Mouse (Mus musculus) lung, postnatal 0 days (tissue): Measurements from ENCODE around the gene Sqor. TPM values are rescaled to one million over a fixed set of nuclear protein-coding genes. Genes with fewer than 3 reads are reported as not detected.

ENCODE experiments used
- ATAC-seq: fragments of 200-750 bp; cut with Nextera tagmentation; 2 replicates; pipeline ENCODE4 v1.8.0; 2017; ENCODE audit warnings: moderate library complexity
- DNase-seq: peaks from one replicate; pipeline ENCODE4 v3.0.0-alpha.2; 2016; ENCODE audit warnings: low spot score
- H3K27ac ChIP-seq: fragments of 300-500 bp; sonication (generic); 2 replicates; pipeline ENCODE4 v1.5.1; 2014; ENCODE audit warnings: antibody characterized with exemption, mild to moderate bottlenecking, low read length, mixed read lengths
- H3K27me3 ChIP-seq: fragments of 300-500 bp; sonication (generic); replicated peaks from 2 replicates; pipeline ENCODE4 v1.6.1; 2014; ENCODE audit warnings: low read length, mixed read lengths; ENCODE audit not compliant: insufficient read depth
- H3K36me3 ChIP-seq: fragments of 300-500 bp; sonication (generic); 2 replicates; pipeline ENCODE4 v1.6.1; 2014; ENCODE audit warnings: low read length, mixed read lengths; ENCODE audit not compliant: insufficient read depth
- H3K4me1 ChIP-seq: fragments of 300-500 bp; sonication (generic); 2 replicates; pipeline ENCODE4 v1.6.1; 2014; ENCODE audit warnings: antibody characterized with exemption, low read depth, low read length, mixed read lengths; ENCODE audit not compliant: insufficient read depth
- H3K4me2 ChIP-seq: fragments of 300-500 bp; sonication (generic); replicated peaks from 2 replicates; pipeline ENCODE4 v1.6.1; 2014; ENCODE audit warnings: low read depth, mild to moderate bottlenecking, low read length, moderate library complexity, mixed read lengths
- H3K4me3 ChIP-seq: fragments of 300-500 bp; sonication (generic); 2 replicates; pipeline ENCODE4 v1.5.1; 2014; ENCODE audit warnings: low read depth, low read length
- H3K9ac ChIP-seq: fragments of 300-500 bp; sonication (generic); replicated peaks from 2 replicates; pipeline ENCODE4 v1.6.1; 2014; ENCODE audit warnings: low read depth, mild to moderate bottlenecking
- H3K9me3 ChIP-seq: fragments of 300-500 bp; sonication (generic); 2 replicates; pipeline ENCODE4 v1.6.1; 2016; ENCODE audit warnings: low read length, mixed read lengths
- CTCF ChIP-seq: IDR thresholded peaks from 2 replicates; pipeline ENCODE4 v1.5.1; 2016; ENCODE audit warnings: antibody characterized with exemption, mild to moderate bottlenecking
- EP300 ChIP-seq: IDR thresholded peaks from 2 replicates; pipeline ENCODE4 v1.6.1; 2016; ENCODE audit warnings: antibody characterized with exemption, mild to moderate bottlenecking, control low read depth
- WGBS: fragments of 180-500 bp; shearing (Covaris S2); extraction: QIAGEN DNeasy Blood & Tissue Kit; methylation state at CpG from one replicate; pipeline ENCODE4 v1.1.7; 2014; 5-methylcytosine and 5-hydroxymethylcytosine counted together
- polyA plus RNA-seq: library from polyadenylated mRNA; unstranded; fragments of >200 nt; fragmentation: Nextera tagmentation; extraction: Ambion mirVana; gene quantifications from 2 replicates; pipeline ENCODE4 v1.2.1, GENCODE M21; 2015

Gene Sqor
- polyA plus RNA-seq, 1 experiment from 2014 or later, result 29.2 TPM

DNA sequence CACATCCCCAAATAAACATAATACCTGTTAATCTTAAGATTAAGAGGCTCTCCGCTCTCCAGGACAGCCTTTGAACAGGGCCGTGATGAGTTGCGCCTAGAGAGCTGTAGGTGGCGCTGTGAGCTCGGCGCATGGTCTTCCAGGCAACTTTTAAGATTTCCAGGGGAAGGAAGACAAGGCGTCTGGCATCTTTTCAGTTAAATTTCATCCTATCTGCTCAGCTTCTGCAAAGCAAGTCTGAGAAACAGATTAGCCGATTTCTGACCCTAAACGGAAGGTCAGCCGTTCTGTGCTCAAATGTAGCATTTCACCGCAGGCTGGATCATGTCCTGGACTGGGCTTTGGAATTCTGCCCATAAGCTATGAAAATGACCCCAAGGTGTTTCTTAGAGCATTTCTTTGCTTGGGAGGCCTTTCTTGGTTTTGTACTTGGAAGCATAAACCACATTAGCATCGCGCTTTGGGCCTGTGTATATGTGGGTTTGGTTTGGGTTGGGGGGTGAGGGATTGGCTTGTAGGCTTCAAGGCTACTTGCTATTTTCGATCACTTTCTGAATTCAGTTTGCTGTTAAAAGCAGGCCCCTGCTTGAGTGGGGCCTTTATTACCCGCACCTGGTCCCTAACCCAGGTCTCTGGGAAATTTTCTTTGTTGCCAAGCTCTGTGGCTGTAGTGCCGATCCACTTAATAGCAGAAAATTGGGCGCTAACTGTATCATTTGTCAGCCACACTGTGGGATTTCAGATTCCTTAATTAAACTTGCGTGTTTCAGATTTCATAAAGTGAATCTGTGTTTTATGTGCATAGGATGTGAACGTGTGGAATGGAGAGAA is 60.6 kb downstream of the Sqor start:
- no peaks in the 10 kb centered on the region for H3K9me3 ChIP-seq
- peak; percentile 59 for ATAC-seq
- TF ChIP-seq CTCF, result peak; percentile 86
- TF ChIP-seq EP300, result 0 out of 2 replicates have a peak, but pooled peaks have one; percentile 13
- 37% methylated on average over 19 of the region's 19 CpGs for WGBS
- no peak overlapping the region for H3K27ac ChIP-seq
- no peak overlapping the region for H3K4me3 ChIP-seq
- no peaks in the 10 kb centered on the region for H3K4me1 ChIP-seq
- H3K27me3 ChIP-seq, result no peaks in the 10 kb centered on the region
- H3K36me3 ChIP-seq, result no peaks in the 10 kb centered on the region
- peak; percentile 79 for DNase-seq
- H3K4me2 ChIP-seq, result no peak overlapping the region
- no peak overlapping the region for H3K9ac ChIP-seq

GRCm38 (mm10) chr2:122826302-122826701 is 61.3 kb downstream of the Sqor start:
- H3K36me3 ChIP-seq, result no peaks in the 10 kb centered on the region
- no peak for DNase-seq
- no peaks in the 10 kb centered on the region for H3K27me3 ChIP-seq
- H3K4me3 ChIP-seq, result no peak overlapping the region
- H3K4me2 ChIP-seq, result no peak overlapping the region
- H3K27ac ChIP-seq, result no peak overlapping the region
- H3K9ac ChIP-seq, result no peak overlapping the region
- H3K9me3 ChIP-seq, result no peaks in the 10 kb centered on the region
- no peaks in the 10 kb centered on the region for H3K4me1 ChIP-seq
- 57% methylated on average over 3 of the region's 3 CpGs for WGBS
- ATAC-seq, result no peak
- TF ChIP-seq CTCF (peak; percentile 26; the same call in 1 of the 2 replicates), EP300 (no peak)

GRCm38 (mm10) chr2:122854636-122855035 is 89.6 kb downstream of the Sqor start:
- ATAC-seq (no peak), DNase-seq (no peak)
- 63% methylated on average over 4 of the region's 4 CpGs for WGBS
- Histone ChIP-seq H3K9me3 (no peaks in the 10 kb centered on the region), H3K4me1 (no peaks in the 10 kb centered on the region), H3K27ac (no peak overlapping the region), H3K4me3 (no peak overlapping the region), H3K27me3 (no peaks in the 10 kb centered on the region), H3K4me2 (no peak overlapping the region), H3K36me3 (no peaks in the 10 kb centered on the region), H3K9ac (no peak overlapping the region)
- TF ChIP-seq EP300, result no peak
- no peak for TF ChIP-seq CTCF

GRCm38 (mm10) chr2:122855354-122855753 is 90.3 kb downstream of the Sqor start:
- TF ChIP-seq EP300 (no peak), CTCF (no peak)
- ATAC-seq, result no peak
- Histone ChIP-seq H3K27ac (no peak overlapping the region), H3K27me3 (no peaks in the 10 kb centered on the region), H3K9me3 (no peaks in the 10 kb centered on the region), H3K36me3 (no peaks in the 10 kb centered on the region), H3K4me1 (no peaks in the 10 kb centered on the region), H3K9ac (no peak overlapping the region), H3K4me3 (no peak overlapping the region), H3K4me2 (no peak overlapping the region)
- WGBS, result 64% methylated on average over 3 of the region's 3 CpGs
- DNase-seq, result no peak

Other genes with a start within 250 kb of the Sqor start
- gene Gatm, start 153.9 kb upstream of the Sqor start, polyA plus RNA-seq, result 3.0 and 3.7 TPM in 2 replicates
- gene AA467197, start 128.3 kb upstream of the Sqor start, polyA plus RNA-seq, result 1.3 and 2.6 TPM in 2 replicates
- 5.0 and 5.8 TPM in 2 replicates for gene Slc30a4, start 62.6 kb upstream of the Sqor start, polyA plus RNA-seq
- 29.8 and 30.6 TPM in 2 replicates for gene Bloc1s6, start 26.7 kb upstream of the Sqor start, polyA plus RNA-seq